Mouse (Mus musculus) regulatory T cell (primary cell): ENCODE results near the gene Sstr5.

Experiments
- in situ Hi-C: fragments of 300-600 bp; cut with MboI, MseI; formaldehyde crosslinking; loops from one replicate; pipeline ENCODE4 v1.15.1; 2025; ENCODE audit warnings: high pct_unique_total_duplicates

Gene Sstr5

DNA sequence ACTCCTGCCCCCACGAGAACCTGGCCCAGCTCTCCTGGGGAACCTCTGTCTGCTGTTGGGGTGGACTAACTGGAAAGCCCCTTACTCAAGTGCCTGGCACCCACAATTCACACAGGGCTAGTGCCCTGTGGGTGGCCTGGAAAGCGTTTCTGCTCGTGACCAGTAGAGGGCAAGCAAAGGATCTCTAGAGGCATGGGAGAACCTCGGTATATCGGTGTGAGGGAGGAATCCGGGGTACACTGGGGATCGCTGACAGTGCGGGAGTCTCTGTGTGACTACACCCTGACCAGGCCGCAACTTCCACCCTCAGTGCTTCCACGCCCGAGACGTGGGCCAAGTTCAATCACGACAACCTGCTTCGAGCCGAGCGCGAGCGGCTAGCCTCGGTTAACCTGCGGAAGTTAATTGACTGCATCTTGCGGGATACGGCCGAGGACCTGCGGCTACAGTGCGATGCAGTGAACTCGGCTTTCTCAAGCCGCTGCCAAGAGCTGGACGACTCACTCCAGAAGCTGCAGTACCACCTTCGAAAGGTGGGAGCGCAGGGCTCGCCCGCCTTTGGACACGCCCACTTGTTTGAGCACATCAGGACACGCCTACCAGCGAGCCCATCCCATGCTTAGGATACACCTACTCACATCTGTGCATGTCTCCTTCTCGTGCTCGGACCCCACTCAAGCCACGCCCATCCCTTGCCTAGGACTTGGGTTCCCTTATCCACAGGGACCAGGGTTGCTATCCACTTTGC lies 22.6 kb downstream of the Sstr5 start:
- in situ Hi-C loops = loop anchor here (5.0 kb wide), 2 partner anchors 77 to 333 kb away; partner anchors contain the start of gene Fbxl16

DNA sequence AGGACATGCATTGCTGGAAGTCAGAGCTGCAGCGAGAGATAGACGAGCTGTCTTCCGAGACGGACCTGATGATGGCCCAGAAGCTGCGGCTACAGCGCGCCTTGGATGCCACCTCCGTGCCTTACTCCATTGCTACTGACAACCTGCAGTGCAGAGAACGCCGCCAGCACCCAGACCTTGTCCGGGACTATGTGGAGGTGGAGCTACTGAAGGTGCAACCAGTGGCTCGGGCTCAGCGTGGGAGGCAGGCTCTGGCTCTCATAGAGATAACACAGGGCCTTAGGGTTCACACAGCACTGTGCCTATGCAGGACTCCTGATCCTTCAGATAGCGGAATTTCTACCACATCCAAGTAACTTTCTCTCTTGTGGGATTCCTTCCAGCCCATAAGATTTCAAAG lies 25.0 kb downstream of the Sstr5 start:
- in situ Hi-C loops = loop anchor here (5.0 kb wide), 2 partner anchors 75 to 335 kb away; partner anchors contain the start of gene Fbxl16

DNA sequence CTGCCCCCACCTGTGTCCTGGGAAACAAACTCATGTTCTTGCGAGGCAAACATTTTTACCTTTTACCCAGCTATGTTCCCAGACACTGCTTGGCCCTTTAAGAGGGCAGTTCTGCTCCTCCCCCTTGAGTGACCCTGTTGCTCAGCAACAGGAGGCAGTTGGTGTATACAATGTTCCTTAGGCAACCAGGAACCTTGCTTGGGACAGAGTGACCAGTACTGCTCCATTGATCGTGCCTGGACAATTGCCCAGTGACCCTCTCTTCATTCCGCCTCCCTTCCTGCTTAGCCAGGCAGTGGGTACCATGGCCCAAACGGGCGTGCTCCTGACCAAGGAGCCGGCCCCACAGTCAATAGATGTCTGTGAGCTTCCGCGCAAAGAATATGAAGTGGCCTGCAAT lies 25.7 kb downstream of the Sstr5 start:
- in situ Hi-C loops = loop anchor here (5.0 kb wide), 2 partner anchors 74 to 336 kb away; partner anchors contain the start of gene Fbxl16

DNA sequence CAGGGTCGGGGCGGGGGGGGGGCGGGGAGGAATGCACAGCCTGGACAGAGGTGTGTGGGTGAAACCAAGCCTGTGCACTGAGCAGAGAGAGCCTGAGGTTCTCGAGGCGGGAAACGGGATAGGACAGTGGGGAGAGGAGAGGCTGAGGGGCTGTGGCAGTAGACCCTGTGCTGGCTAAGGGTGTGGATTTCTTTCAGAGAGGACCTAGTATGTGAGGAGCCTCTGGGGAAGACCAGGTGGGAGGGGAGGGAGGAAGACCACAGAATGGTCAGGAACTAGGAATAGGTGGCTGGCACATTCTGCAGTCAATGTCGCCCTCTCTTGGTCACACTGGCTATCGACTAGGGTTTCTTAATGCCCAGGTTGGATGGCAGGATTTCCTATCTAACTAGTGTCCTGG lies 27.3 kb downstream of the Sstr5 start:
- in situ Hi-C loops = loop anchor here (5.0 kb wide), 2 partner anchors 72 to 338 kb away; partner anchors contain the start of gene Fbxl16

DNA sequence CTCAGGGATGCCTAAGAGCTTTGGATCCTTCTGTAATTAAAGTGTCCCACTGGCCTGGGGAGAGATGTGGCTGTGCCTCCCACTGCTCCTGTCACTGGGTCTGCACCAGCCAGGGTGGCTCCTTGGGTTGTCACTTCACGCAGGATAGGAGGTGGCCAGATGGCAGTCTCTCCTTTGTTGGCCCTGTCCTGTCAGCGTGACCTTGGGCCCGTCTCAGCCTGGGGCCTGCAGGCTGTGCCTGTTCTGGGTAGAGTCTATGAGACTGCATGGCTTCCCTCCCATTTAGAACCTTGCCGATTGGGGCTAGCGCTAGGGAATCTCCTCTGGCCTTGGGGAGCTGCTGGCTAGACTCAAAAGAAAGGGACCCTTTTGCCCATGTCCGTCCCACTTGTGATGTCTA lies 28.8 kb downstream of the Sstr5 start:
- in situ Hi-C loops = no loop called here

DNA sequence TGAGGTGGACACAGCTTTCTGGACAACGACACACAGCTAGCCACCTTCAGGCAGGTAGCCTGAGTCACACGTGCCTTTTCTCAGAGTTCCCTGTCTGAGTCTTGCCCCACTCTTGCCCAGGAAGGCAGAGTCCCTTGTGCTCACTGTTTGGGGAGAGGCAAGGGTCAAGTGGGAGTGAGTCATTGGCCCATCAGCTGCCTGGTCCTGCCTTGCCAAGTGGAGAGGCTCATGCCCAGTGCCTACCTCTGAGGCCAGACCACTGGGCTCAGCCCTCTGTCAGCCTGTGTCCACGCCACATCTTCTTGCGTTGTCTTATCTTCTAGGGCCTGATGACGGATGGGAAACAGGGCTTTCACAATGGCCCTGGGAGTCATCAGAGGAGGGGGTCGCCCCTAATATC lies 29.3 kb downstream of the Sstr5 start:
- in situ Hi-C loops = no loop called here

DNA sequence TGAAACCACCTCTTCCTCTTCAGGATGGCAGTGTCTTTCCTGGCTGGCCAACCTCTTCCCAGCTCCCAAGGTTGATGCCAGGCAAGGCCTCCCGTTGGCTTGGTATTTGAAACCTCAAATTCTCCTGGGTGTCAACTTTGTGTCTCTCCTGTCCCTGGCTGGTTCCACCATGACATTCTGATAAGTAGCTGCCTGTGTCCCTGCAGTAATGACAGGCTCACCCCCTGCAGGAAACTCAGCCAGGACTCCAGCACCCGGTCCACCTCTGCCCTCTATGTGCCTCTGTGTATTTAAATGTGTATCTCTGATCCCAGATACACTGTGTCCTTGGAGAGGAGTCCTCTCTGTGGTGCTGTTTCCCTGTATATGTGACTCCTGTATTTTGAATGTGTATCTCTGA lies 30.8 kb downstream of the Sstr5 start:
- in situ Hi-C loops = no loop called here

DNA sequence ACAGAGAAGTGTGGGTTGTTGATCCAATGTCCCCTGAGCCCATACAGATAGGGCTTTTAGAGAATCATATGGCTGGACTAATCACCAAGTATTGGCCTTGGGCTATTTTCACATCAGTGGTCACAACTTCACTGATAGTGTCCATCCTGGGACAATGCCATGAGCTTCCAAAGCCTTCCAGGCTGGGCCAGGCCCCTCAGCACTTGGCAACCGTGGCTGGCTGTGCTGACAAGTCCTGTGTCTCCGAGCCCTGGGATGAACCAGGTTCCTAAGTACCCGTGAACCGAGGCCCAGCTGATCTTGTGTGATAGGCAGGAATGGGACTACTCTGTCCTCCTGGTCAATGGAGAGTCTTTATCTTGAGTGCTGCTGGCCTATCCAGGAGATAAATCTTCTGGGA lies 33.0 kb downstream of the Sstr5 start:
- in situ Hi-C loops = no loop called here

DNA sequence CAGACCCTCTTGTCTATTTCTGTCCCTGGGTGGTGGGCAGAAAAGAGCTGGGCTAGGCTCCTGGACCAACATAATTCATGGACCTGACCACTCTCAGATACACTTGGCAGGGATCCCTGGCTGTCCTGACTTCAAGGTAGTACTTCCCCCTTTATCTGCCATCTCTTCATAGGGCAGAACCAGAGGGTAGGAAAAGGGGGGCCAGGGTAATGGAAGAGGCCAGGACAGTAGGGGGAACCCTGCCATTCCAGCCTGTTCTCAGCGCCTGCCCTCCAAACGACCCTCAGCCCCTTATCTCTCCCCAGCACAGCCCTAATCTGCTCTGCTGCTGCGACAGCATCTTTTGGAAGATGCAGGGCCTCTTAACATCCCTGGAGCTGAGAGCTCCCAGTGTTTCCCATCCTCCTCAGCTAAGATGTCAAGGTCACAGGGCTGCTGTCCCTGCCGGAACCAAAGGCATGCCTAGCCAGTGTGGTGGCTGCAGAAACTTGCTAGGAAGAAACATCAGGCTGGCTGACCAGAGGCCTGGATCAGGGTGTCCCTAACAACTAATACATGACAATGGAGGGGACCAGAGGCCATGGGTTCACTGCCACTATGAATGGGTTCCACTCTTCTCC lies 33.7 kb downstream of the Sstr5 start:
- in situ Hi-C loops = no loop called here

DNA sequence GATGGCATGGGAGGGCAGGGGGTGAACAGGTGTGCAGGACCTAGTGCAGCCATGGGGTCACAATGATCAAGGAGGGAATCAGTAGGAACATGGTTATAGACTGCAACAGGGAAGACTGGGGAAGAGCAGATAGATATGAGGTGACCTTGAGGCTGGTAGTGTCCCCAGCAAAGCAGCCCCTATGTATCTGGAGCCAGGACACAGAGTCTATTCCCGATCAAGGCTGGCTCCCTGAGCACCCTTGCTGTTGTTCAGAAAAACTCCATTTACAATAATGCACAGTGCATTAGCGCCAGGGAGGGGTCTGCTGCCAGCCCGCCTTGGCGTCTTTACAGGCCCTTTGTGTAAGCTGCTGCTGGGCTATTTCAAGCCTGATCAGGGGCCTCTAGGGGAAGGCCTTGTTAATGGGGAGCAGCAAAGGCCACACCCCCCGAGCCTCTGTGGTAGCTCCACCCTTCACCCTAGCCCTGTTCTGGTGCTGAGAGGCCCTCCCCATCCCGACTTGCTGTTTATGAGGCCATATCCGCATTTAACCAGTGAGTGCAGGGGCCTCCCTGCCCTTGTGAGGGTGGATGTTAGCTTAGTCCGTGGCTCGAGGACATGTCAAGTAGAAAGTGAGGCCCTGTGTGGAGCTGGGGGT lies 34.7 kb downstream of the Sstr5 start:
- in situ Hi-C loops = no loop called here

DNA sequence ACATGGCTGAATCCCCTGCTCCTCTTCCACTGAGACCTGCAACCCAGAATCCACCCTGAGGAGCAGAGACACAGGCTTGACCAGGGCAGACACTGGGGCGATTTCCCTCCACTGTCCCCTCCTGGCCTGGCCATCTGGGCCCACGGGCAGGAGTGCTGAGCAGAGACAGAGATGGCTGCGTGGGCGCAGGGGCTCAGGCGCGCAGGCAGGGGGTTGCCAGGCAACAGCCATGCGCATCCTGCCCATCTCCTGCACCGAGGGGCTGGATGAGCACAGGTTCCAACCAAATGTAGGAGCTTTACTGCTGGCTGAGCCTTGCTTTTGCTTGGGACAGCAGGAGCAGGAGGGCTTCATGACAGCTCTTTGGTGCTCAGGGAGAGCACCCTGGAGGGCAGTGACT lies 40.5 kb downstream of the Sstr5 start:
- in situ Hi-C loops = no loop called here

DNA sequence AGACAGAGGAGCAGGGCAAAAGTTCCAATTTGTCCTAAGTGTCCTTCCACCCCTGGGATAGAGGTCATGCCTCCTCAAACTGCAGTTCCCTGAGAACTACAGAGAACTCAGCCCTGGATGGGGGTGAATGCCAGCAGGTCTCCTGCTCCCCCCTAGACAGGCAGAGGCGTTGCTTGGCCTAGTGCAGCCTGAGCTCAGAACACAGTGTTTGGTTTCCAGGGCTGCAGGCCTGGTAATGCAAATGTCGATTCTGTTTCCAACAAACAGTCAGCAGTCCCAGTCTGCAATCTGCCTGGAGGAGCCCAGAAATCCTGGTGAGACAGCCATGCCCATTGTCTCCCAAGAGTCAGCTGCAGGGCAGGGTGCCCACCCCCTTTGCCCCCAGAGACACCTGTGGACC lies 42.8 kb downstream of the Sstr5 start, which contains the start of gene Tekt4:
Gene Tekt4 (plus strand): TSS at position 344 of the 400 bp plus-strand sequence.
- in situ Hi-C loops = no loop called here

DNA sequence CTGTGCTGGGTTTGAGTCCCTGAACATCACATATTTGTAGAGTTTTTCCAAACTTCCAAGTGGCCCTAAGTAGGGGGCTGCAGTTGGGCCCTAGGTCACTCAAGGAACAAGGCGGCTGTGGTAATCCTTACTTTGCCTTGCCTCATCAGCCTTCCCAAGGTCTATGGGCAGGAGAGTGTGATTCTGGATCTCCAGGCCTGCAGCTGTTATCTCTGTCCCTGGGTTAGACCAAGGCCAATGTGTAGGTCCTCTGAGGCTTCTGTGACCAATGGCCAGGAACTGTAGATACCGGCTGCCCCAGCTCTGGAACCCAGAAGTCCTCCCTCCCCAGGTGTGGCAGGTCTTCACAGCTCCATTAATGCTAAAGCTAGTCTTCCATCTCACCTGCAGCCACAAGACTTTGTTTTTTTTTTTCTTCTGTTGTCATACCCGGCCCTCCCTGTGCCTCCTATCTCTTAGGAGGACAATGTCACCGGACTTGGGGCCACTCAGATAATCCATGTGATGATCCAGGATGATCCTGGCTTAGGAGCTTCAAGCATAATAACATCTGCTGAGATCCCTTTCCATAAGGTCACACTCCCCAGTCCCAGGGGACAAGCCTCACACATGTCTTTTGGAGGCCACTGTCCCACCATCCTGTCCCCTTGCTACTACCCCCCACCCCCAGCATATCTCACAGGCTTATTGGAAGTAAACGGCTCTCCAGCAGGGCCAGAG lies 44.7 kb downstream of the Sstr5 start:
- in situ Hi-C loops = no loop called here

DNA sequence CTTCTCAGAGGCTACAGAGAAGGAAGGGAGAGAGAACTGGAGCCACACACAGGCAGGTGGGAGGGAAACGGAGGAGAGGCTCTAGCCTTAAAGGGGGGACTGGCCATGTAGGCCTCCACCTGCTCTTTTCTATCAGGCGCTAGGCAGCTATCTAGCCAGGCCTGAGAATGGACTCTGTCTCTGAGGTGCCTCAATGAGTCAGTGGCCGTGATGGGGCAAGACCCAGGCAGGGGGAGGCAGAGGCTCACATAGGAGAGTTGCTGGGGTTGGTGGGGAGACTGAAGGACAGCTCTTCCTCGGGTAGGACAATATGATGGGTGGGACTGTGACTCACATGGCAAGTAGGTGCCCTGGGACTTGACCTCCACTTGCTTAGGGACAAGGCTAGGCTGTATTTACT lies 46.8 kb downstream of the Sstr5 start:
- in situ Hi-C loops = no loop called here

DNA sequence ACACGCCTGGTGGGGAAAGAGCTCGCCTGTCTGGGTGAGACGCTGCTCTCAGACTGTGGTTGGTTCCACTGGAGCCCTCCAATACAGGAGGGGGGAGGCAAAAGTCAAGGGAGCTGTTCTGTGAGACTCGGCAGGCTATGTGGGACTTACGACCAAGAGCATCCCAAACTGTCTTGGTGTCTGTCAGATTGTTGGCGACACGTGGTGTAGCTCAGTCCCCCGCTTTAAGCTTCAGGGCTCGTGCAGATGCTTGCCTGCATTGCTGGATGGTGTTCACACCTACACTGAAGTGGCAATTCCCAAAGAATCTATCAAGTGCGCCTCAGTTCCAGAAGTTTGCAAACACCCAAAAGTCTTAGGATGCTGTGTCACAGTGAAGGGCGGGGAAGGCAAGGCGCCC lies 49.2 kb downstream of the Sstr5 start:
- in situ Hi-C loops = no loop called here

DNA sequence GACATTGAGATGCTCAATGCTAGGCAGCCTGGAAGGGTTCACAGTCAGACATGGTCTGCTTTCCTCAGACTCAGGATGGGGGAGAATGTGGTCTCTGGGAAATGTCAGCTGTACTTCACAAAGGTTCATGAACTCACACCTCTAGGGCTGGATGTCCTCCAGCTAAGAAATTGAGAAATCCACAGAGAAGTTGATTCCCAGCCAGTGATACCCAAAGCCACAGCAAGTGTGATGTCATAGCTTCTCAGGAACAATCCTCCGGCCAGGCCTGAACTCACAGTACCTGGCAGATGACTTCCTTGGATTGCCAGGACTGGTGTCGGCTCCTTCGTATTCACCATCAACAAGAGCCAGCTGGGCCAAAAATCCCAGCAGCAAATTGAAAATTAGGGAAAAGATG lies 51.2 kb downstream of the Sstr5 start:
- in situ Hi-C loops = no loop called here

DNA sequence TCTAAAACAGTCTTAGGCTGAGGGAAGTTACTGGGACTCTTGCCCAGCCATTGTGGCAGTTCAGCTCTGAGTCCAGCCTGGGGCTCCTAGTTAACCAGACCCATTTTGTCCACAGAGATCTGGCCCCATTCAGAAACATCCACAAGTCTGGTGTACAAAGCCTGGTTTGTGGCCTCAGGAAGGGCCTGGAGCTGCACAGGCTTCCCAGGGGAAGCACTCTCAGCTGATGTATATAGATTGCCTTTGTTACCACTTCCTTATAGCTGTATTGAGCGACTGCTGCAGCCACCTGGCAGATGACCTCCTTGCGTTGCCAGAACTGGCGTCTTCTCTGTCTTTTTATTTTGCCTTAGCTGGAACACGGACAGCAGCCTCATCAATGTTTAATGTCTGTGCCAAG lies 52.0 kb downstream of the Sstr5 start:
- in situ Hi-C loops = no loop called here

DNA sequence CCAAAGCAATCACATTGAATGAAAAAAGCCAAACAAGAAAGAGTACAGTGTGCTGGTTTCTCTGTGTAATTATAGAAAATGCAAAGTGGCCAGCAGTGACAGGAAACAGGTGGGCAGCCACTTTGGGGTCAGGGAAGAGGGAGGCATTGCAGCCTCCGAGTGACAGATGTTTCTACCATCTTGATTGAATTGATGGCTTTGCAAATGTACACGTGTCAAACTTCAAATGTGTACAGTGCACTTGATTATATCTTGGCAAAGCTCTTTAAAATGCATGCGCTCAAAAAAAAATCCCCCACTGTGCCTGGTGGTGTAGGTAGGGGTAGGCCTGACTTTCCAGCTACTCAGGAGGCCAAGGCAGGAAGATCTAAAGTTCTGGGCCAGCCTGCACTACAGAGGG lies 54.2 kb downstream of the Sstr5 start:
- in situ Hi-C loops = no loop called here

DNA sequence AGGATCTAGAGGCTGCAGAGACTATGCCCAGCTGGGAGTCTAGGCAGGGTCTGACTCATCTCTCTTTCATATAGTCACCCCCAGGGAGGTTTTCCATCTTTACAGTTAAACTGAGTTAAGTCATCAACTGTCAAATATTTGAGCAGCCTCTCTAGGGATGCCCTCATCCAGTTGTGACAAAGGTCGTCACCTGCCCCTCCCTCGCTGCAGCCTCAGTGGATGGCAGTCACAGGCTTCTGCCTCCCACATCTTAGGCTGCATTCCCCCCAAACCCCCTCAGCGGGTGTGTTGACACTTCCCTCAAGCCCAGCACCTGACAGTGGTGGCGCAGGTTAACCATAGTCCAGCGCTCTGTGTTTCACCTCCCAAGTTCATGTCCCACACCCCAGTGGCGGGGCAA lies 55.7 kb downstream of the Sstr5 start:
- in situ Hi-C loops = no loop called here
